Mouse (Mus musculus): ENCODE measurements around the gene Prorsd1. TPM values are rescaled to one million over a fixed set of nuclear protein-coding genes. Genes with fewer than 3 reads are reported as not detected.
A peak's percentile ranks its signal among the peaks of the same experiment; 100 is the strongest.
"Not testable (repeated sequence)": the region's sequence is repeated elsewhere in the genome, so short reads cannot be mapped to it uniquely, and the experiment has no call there.

Prorsd1 gene
- total RNA-seq (2021) = 10 to 100 TPM; 22.8 to 27.4 TPM
- long read RNA-seq, experiment 1, transcript Prorsd1-201 (2 exons, 918 nt) = major isoform, 28 of 38 reads
- long read RNA-seq, experiment 1, partial matches to known transcripts = 0 of 38 reads
- long read RNA-seq, experiment 1, other reads (novel, unspliced or antisense) = 8 of 38 reads
- long read RNA-seq, experiment 2, transcript Prorsd1-201 (2 exons, 918 nt) = major isoform, 11 of 14 reads
- long read RNA-seq, experiment 2, partial matches to known transcripts = 0 of 14 reads
- long read RNA-seq, experiment 2, other reads (novel, unspliced or antisense) = 1 of 14 reads

DNA sequence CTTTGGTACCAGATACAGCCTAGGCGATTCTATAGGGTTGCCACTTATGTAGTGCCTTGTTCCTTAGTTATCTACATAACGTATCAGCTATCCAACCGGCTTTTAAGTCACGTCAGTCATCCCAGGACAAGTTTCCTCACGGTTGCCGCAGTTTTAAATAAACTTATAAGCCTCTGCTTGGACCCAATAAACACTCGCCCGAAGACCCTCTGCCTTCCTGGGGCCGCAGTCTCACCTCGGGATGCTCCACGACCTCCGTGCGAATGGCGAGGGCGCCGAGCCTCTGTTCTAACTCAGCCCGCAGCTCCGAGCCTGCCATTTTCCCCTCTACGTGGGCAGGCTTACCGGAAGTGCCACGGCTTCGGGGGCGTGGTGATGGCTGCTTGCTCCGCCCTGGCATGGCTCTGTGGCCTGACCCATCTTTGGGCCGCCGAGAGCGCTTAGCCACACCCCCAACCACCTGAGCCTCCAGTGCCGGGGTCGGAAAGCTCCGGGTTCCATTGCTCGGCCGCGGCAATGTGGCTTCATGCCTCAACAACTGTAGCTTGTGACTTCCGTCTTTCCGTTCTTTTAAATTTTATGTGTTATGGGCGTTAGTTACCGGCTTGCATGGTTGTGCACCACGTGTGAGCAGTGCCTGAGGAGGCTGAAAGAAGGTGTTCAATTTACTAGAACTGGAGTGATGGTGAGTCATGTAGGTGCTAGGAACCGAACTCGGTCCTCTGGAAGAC lies at the start of gene Prorsd1:
Prorsd1 (minus strand) TSS at position 352 of the 731 bp plus-strand sequence.
- peak; percentile 95 to 97 for DNase-seq

DNA sequence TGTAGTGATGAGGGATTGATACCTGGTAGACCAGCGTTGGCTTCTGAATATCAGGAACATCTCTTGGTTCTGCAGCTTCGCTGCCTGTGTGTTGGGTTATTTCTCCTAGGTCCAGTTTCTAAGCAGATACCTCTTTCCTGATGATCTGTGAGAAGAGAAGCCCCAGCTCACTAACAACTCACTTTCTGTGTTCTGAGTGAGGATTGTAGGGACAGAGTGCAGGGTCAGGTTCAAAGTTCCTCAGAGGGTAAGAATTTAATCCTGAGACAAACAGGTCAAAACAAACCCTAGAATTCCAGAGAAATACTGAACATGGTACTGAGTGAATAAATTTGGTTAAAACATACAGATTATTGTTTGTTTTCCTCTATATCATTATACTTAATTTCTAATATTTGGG lies 48.6 kb upstream of the Prorsd1 start:
- DNase-seq = no peak

DNA sequence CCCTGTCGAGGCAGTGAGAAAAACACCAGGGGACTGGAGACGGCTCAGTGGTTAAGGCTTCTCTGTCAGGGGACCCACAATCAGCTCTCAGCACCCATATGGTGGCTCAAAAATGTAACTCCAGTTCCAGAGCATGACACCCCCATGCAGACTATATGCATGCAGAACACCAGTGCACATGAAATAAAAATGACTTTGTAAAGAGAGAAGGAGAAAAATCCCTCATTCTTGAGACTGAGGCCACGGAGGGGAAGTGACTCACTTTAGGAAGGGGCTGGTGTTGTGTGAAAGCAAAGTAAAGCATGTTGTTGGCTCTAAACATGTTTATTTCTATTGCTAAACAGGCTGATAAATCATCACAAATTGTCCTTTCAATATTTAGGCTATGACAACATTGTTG lies 46.2 kb upstream of the Prorsd1 start:
- no peak for DNase-seq

DNA sequence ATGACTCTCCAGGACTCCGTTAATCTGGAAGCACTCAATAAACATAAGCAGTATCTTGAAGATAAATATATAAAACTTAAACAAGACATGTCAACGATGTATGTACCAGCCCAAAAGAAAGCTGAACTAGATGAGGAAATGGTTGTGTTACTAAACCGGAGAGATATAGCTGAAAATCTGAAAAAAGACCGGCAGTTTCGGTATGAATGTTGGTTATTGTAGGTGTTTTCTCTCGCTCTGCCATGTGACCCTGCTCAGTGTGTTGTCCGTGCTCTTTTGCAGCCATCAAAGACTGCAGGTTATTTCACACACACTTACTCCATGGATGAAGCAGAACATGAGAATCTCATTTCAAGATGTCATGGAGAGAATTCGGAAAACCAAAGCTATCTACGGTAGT lies 45.6 kb upstream of the Prorsd1 start:
- no peak for DNase-seq

DNA sequence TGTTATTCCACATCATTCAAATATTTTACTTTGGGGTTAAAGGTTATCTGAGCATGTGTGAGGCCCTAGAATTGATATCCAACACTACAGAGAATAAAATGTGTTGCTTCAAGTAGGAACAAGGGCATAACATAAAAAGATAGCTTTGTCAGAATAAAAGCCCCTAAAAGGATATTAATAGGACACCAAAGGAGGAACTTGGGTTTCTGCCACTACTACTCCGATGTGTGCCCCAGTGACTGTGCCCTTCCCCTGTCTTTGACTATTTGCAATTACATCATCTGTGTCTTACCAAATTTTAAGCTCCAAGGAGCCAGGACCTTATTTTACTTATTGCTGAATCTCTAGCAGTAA lies 34.6 kb upstream of the Prorsd1 start:
- DNase-seq = no peak

DNA sequence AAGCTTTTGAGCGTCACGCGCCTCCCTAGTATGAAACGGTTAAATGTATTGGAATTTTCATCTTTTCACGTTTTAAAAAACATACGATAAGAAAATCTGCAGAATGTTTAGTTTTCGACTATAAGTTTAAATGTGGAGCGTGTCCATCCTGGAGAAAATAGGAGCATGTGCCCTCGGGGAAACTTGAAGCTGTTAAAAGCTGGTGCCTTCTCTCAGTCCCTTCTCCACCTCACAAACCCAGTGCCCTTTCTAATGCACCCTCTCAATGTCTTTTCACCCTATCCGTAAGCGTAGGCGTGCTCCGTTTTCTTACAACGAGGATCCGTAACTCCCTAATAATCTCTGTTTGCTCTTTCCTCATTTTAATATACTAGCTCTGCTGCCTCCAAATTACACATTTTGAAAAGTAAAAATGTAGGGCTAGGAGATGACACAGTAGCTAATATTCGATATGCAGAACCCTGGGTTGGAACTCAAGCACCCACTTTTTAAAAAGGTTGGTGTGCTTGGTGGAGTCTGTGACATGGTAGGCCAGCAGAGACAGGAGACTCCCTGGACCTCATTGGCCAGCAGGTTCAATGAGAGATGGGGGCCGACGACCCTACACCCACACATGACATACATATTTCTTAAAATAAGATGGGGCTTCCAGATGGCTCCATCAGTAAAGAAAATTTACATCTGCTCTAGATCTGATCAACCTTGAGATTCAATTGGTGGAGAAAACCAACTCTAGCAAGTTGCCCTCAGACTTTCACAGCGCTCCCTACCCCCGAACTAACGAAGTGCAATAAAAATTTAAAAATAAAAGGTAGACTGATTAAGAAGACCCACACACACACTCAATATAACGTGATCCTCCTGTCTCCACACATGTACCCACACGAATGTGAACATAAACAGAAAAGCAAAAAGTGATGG lies 33.9 kb upstream of the Prorsd1 start:
- DNase-seq = no peak

DNA sequence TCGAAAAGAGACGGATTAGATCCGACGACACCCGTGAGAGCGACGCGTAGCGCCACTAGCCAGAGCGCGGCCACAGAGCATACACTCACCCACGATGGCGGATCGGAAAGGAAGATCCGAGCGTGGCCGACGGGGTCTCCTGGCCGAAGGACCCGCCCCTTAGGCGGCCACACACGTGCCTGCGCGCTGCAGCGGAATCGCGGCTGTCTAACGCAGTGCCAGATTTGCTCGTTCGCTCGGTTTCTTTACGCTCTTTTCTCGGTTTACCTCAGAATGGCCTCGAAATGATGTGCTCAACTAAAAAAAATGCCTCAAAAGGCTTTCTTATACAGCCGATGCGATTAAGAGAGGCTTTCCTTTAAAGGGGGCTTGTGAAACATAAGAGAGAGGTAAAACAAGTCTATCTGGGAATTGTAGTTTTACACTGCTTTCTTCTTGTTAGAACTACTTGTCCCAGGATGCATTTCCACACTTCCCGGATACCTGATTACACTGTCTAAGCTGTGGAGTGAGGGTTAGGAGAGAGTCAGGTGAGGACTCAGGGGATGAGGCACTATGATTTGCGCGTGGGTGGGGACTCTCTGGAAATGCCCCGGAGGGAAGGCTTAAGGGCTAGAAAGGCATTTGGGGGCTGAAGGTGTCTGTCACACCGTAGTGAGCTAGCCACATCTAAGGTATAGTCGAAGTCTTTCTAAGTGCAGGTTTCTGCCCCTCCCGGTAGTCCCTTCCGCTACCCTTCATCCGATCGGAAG lies 33.1 kb upstream of the Prorsd1 start, which contains the start of the genes Clhc1 and Rps27a:
Clhc1 (plus strand) TSS at position 199 of the 752 bp plus-strand sequence.
Rps27a (minus strand) TSS at position 358 of the 752 bp plus-strand sequence.
- peak; percentile 95 to 98 for DNase-seq

DNA sequence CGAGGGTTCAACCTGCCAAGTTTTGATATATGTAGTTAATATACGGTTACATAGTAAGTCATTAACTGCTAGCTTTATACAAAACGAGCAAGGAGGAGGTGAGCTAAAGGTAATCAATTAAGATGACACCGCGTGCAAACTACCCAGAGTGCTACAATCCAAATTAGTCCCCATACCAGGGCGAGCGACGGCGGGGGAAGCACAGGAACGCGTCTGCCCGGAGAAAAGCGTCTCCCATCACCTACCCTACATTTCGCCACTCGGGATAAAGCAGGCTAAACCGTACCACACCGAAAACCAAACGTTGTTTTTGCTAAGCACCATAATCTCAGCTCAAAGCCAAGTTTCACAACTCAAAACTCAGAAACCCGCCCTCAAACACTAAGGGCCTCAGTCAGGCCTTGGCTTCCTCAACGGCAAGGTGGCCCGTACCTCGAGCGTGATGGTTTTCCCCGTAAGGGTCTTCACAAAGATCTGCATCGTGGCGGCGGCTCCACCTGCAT lies 32.5 kb upstream of the Prorsd1 start:
- DNase-seq = no peak

DNA sequence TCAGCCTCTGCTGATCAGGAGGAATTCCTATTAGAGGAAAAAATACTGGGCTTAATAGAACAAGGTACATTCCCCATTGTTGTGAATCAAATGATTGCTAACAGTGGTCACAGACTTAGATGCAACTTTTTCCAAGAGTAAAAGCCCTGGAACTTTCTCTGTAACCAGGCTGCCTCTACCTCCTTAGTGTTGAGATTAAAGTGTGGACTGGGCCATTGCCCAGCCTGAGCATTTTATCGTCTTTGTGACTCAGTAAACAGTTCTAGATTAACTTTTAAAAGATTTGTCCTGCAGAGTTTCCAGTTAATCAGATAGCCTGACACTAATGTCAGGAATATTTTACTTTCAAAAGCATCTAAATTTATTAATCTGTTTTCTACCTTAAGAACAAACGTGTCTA lies 31.9 kb upstream of the Prorsd1 start:
- no peak for DNase-seq

DNA sequence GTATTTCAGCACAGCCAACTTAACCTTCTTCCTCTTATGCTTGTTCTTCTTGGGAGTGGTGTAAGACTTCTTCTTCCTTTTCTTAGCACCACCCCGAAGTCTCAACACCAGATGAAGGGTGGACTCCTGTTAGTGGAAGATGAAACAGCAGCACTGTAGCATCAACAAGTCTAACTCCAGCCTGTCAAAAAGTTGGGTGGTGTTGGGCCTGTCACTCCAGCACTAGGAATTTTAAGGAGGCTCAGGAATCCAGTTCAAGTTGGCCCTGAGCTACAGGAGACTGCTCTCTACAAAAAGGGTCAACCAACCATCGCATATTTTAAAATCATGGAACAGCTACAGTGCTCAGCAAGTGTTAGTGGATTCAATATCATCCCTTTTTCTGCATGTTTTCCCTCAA lies 31.5 kb upstream of the Prorsd1 start:
- not testable (repeated sequence) for DNase-seq

DNA sequence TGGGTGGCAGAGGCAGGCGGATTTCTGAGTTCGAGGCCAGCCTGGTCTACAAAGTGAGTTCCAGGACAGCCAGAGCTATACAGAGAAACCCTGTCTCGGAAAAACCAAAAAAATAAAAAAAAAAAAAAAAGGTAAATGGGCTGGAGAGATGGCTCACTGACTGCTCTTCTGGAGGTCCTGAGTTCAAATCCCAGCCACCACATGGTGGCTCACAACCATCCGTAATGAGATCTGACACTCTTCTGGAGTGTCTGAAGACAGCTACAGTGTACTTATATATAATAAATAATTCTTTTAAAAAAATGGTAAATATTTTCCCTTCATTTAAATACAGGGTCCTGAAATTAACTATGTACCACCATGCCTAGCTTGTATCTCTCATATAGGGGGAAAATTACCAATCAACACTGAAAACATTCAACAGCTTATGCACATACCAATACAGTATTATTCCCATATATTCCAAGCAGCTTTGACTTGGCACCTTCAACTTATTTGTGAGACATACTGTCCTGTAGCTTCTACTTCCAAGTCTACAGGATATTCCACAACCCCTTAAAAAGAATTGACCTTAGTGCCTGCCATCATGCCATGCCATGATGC lies 30.4 kb upstream of the Prorsd1 start:
- not testable (repeated sequence) for DNase-seq

DNA sequence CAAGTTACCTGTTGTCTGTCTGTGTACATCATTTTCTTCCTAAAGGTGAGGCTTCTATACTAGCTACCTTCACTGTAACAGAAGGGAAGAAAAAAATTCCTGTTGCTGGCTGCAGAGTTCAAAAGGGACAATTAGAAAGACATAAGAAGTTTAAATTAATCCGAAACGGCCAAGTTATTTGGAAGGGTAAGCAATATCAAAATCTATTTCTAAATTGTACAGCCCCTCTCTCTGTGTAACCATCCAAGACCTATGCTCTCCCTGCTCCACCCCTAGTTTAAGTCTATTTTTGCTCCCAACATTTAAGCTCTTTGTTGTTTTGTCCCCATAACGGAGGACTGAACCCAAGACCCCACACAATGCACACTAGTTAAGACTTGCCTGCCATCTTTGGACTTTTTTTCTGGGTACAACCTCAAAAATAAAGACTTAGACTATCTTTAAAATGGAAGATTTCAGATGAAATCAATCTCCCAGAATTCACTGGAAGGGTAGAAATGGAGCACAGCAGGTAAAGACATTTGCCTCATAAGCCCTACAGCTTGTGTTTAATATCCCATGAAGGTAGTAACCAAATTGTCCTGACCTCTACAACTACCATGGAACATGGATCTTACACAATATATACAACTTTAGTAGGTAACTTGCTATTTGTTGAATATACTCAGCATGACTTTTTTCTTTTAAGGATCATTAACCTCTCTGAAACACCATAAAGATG lies 29.6 kb upstream of the Prorsd1 start:
- no peak for DNase-seq

DNA sequence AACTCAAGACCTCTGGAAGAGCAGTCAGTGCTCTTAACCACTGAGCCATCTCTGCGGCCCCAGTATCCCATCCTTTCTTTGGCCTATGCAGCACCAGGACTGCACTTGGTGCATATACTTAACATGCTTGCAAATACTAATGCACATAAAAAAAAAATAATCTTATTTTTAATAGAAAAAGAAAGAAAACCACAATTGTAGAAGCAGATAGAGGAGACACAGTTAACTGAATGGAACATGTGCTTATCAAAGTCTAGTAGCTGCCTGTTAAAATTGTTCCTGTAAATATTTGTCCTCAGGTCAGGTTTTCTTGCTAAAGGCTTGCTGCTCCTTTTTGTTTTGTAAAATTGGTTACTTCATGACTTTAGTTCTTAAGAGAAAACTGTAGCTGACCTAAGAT lies 23.4 kb upstream of the Prorsd1 start:
- no peak for DNase-seq

DNA sequence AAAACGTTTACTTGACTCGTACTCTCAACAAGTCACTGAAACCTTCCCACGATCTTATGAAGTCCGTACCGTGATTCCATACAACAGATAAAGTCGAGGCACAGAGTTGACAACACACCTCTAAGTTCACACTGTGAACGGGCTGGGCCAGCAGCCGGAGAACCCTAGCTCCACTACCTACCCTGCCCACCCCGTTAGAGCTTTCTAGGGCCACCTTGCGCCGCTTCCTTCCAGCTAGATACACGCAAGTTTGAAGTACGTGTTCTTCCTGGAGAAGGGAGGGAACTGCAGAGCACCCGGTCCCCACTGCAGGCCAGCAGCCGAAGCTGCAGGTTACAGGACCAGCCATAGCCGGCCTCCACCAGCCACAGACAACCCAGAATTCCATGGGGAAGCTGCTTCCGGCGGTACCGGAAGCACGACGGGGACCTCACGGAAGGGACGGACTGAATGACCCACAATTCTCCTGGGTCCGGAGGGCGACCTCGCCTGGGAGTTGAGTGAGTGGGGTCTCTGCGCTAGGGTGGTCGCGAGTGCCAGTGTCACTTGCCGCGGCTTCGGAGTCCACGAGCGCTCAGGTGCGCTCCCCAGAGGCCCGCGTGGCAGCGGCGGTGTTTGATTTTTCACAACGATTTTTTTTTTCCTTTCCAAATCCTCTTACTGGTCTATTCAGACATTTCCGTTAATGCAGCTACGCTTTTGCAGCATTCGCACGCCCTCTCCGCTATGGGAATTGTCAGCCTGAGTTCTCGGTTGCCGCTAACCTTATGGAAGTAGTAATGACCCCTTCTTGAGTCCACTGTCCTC lies 11.4 kb upstream of the Prorsd1 start, which contains the start of gene Mtif2:
Mtif2 (plus strand) TSS at position 421 of the 807 bp plus-strand sequence.
- DNase-seq = peak; percentile 80 to 86

DNA sequence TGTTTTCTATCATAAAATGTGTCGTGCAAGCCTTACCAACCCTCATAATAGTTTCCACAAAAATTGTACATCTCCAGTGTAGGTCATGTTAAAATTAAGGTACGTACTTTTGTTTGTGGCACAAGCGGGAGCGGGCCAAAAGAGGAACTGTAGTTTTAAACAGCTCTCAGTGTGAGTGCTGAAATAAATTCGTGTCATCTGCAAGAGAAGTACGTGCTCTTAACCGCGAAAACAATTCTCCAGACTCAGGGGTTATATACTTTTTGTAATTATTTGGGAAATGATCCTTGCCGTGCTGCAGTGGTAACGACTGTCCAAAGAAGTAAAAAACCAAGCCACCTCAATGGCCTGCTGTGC lies 530 bp downstream of the Prorsd1 start:
- peak in 1 of 2 experiments; percentile 1 for DNase-seq

DNA sequence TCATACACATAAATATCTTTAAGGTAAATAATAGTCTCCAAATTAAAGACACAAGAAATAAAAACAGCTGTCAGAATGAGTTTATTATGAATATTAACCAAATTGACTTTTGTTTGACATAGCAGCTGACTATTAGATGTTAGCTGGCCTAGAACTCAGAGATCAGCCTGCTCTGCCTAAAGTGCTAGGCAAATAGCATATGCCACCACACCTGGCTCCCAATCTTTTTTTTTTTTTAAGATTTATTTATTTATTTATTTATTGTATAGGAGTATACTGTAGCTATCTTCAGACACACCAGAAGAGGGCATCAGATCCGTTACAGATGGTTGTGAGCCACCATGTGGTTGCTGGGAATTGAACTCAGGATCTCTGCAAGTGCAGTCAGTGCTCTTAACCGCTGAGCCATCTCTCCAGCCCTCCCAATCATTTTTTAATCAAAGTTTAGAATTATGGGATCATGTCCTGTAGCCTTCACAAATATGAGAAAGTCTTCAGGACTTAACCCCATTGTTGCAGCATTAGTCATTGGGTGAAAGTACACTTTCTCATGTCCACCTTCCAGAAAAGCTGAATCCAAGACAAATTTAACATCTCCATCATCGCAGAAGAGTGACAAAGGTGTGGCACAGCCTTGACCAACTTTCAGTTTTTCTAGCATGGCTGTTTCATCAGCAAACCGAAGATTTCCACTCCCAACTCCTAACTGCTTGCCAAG lies 1.9 kb downstream of the Prorsd1 start:
- DNase-seq = no peak

DNA sequence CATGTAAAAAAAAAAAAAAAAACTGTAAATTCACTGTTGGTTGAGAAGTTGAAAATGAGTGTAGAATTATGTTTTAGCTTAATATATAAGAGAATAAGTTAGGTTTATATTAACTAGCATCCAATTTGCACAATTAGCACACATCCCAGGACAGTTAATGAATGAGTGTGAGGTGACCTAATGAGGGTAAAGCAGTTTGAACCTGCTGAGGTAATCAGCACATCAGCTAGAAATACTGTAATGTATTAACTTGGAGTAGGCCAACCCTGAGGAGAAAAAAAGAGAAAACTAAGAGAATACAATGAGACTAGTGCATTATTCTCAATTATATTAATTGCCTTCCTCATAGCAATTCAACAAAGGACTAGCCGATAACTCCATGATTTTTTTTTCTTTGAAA lies 5.4 kb downstream of the Prorsd1 start:
- no peak for DNase-seq

DNA sequence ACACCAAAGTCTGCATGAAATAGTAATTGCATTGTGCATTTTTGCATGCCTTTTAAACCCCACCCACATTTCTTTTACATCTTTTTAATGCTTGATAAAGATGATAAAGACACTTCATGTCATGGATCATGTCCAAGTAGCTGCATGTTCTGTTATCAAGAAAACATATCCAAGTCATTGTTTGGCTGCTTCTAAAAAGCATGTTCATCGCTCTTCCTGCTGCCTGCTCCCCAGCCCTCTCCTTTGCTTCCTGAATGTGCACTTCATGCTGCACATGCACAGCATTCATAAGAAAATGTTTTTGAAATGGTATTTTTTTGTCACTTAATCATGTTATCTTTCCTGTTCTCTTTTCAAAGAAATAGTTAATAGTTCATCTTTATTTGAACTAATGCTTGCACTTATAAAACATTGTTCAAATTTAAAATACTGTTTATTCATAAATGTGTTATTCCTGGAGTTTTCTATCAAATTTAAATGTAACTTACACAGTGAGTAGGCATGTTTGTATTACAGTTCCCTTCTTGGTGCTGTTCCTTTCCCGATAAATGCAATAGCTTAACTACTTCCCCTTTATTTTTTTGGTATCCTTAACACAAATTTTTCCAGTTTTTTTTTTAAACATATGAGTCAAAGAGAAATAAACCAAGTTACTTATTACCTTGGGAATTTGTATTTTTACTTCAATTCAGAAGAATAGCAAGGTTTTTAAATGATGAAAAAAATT lies 9.8 kb downstream of the Prorsd1 start:
- DNase-seq = no peak
